Mouse (Mus musculus) monocyte, adult 5-6 weeks (primary cell): ENCODE measurements around the gene Nsun7. TPM values are rescaled to one million over a fixed set of nuclear protein-coding genes. Genes with fewer than 3 reads are reported as not detected.

Source experiments
- ATAC-seq: fragments of 153-309, 156-312 bp; replicated peaks from 2 replicates; pipeline ENCODE4 v1.8.0; 2017; ENCODE audit warnings: mild to moderate bottlenecking; ENCODE audit not compliant: low TSS enrichment, insufficient number of reproducible peaks, severe bottlenecking, poor library complexity, low FRiP score
- total RNA-seq: library from RNA; stranded (forward); fragments of 200-1000, 200-491, 200-594 nt; gene quantifications from 3 replicates; pipeline ENCODE4 v1.2.3, GENCODE M21; 2017

Nsun7 gene
- total RNA-seq, 1 experiment from 2014 or later = not detected

- ATAC-seq = no peak
These were observed 9.9 kb downstream of the Nsun7 start for GRCm38 (mm10) chr5:66269616-66270015.

GRCm38 (mm10) chr5:66271141-66271540, 11.4 kb downstream of the Nsun7 start:
- no peak for ATAC-seq

GRCm38 (mm10) chr5:66274417-66274816, 14.7 kb downstream of the Nsun7 start:
- ATAC-seq = no peak

GRCm38 (mm10) chr5:66279650-66280049, 20.0 kb downstream of the Nsun7 start:
- ATAC-seq = no peak

GRCm38 (mm10) chr5:66280742-66281141, 21.0 kb downstream of the Nsun7 start:
- ATAC-seq = no peak

GRCm38 (mm10) chr5:66294106-66294625, 34.5 kb downstream of the Nsun7 start:
- ATAC-seq = no peak

- ATAC-seq = no peak
These were observed 35.3 kb downstream of the Nsun7 start for GRCm38 (mm10) chr5:66294952-66295351.

GRCm38 (mm10) chr5:66296116-66296515, 36.4 kb downstream of the Nsun7 start:
- no peak for ATAC-seq

GRCm38 (mm10) chr5:66298856-66299255, 39.2 kb downstream of the Nsun7 start:
- ATAC-seq = no peak

GRCm38 (mm10) chr5:66300576-66300975, 40.9 kb downstream of the Nsun7 start:
- no peak for ATAC-seq

- ATAC-seq = no peak
These were observed 42.6 kb downstream of the Nsun7 start for GRCm38 (mm10) chr5:66302085-66302815.

- no peak for ATAC-seq
These were observed 43.2 kb downstream of the Nsun7 start for GRCm38 (mm10) chr5:66302873-66303272.

GRCm38 (mm10) chr5:66304300-66305067, 44.8 kb downstream of the Nsun7 start:
- no peak for ATAC-seq

- ATAC-seq = no peak
These were observed 45.8 kb downstream of the Nsun7 start for GRCm38 (mm10) chr5:66305511-66305910.

GRCm38 (mm10) chr5:66310328-66310727, 50.6 kb downstream of the Nsun7 start:
- no peak for ATAC-seq

GRCm38 (mm10) chr5:66310806-66311205, 51.1 kb downstream of the Nsun7 start:
- no peak for ATAC-seq

GRCm38 (mm10) chr5:66315791-66316190, 56.1 kb downstream of the Nsun7 start:
- ATAC-seq = no peak

- ATAC-seq = peak; percentile 59; the same call in 1 of the 2 replicates
These were observed 59.6 kb downstream of the Nsun7 start for GRCm38 (mm10) chr5:66319341-66319740.

GRCm38 (mm10) chr5:66319827-66320404, 60.2 kb downstream of the Nsun7 start:
- no peak for ATAC-seq
